Mouse (Mus musculus) liver, postnatal 0 days (tissue): ENCODE results near the gene Chst3.

Source experiments
- CTCF ChIP-seq: sonication (generic); IDR thresholded peaks from 2 replicates; pipeline ENCODE4 v1.5.1; 2016; ENCODE audit warnings: antibody characterized with exemption, low read depth
- EP300 ChIP-seq: IDR thresholded peaks from 2 replicates; pipeline ENCODE4 v1.6.1; 2016; ENCODE audit warnings: antibody characterized with exemption, low read depth, mild to moderate bottlenecking

DNA sequence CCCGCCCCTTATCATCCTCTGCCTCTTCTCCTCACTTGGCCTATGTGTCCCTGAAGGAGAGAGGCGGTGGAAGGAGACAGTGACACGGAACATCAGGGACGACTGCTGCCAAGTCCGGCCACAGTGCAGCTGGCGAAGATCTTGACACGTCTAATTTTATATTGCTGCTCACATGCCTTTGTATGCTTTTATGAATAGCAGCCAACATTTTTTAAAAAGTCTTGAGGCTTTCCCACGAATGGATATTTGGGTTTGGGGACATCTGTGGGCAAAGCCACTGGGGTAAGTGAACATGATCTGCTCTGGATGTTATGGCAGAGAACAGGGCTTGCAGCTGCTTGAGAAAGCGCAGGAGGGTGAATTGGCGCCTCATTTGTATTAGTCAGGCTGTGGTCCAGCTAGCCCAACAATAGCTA, 21.6 kb downstream of the Chst3 start:
- no peak for TF ChIP-seq CTCF
- TF ChIP-seq EP300 = no peak
